Mouse (Mus musculus) gastrocnemius, postnatal 10 days (tissue): ENCODE measurements around the gene Mrvi1. TPM values are rescaled to one million over a fixed set of nuclear protein-coding genes. Genes with fewer than 3 reads are reported as not detected.

Experiments used
- DNase-seq: peaks from one replicate; pipeline ENCODE4 v3.0.0; 2021; ENCODE audit warnings: mixed read lengths
- total RNA-seq, 2 experiments: library from RNA; stranded (reverse); gene quantifications; 2 replicates each; pipeline ENCODE4 v1.2.3; 2021

The Mrvi1 gene
- total RNA-seq, 2 experiments from 2014 or later, result 4.7 to 7.0 TPM

DNA sequence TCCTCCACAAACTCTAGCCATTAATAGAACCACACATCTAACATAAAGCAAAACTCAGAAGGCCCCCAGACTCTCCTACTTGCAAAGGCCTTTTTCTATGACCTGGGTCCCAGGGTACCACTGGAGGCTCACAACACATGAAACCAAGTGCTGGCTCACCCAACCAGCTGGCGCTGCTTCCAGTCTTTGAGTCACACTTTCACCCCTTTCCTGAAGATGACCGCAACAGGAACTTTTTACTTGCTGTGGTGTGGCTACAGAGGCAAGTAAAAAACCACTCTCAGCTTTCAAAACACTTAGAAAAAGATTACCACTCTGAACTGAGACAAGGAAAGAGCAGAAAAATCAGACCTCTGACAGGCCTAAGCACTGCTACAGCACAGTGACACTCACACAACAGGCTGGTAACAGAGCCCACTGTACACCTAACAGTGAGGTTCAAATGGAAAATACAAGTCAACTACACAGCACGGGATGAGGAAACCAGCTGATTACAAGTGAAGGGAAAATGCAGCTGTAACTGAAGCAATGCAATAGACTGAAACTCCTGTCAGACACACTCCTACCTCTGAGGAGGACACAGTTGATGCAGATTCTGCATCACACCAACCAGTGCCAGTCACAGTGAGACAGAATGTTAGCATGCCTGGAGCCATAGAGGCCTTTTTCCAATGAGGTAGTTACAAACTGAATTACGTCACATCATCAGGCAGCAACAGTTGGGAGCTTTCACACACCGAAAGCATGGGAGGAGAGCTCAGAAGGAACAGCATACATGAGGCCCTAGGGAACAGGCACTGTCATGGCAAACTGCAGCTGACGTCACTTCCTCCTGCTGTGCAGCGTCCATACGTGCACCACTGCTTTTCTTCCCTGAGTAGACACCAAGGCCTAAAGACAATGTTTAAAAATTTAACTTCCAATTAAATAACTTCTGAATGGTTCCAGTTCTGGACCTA is 158.0 kb downstream of the Mrvi1 start:
- no peak for DNase-seq

DNA sequence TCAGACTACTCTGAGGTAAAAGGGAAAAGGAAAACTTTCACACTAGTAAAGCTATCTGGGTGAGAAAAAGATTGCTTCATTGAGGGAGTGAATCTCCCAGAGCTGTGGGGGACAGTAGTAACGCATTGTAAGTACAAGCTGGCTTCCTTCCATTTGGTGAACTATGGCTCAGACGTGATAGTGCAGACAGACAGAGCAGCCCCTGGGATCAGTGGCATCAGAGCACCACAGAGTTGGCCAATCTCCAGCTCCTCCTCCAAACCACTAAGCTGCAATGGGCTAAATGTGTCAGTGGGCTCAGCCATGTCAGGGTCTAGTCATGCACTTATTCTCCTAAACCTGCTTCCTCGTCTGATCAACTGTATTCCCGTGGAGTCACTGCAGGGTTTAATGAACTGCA is 158.7 kb downstream of the Mrvi1 start:
- no peak for DNase-seq

DNA sequence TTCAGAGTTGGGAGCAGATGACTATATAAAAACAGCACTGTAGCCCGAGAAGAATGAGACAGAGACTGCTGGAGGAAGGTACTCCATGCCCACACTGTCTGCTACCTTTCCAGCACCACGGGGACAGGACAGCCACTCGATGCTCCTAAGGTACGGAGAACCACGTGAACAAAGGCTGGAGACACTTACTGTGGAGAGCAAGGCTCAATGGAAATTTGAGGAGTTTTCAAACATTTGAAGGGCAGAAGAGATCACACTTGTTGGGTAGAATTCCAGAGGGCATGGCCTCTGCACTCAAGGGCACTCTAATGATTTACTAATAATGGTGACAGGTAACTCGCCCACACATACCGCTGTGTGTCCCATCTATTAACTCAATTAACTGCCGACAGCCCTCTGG is 159.2 kb downstream of the Mrvi1 start:
- no peak for DNase-seq

DNA sequence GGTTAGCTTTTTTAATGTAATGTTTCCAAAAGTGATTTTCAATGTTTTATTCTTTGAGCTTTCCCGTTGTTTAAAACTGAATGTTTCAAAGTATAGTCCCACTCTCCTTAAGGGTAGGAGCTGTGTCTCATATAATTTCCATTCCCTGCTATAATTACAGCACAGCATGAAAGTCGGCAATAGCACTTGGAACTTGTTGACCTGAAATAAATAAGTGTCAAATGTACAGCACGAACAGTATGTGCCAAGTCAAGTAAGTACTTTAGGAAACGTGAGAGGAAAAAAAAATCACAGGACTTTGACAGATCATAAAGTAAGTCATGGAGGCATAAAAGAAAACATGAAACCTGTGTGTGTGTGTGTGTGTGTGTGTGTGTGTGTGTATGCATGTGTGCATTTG is 160.2 kb downstream of the Mrvi1 start:
- no peak for DNase-seq

DNA sequence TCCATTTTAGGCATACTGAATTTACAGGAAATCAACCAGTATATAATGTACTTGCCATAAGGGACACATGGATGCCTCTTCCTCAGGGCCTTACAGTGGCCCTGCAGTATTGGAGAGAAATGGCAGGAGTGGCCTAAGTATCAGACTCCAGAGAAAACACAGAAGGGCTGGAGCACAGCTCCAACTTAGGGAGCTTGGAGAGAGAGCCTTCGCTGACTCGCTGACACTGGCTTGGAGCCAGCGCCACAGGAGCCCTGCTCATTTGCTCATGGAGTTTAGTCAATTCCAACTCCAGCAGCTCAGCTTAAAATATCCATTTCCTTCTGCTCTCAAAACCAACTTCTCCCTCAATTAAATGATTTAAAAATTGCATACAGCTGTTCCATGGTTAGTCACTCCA is 160.6 kb downstream of the Mrvi1 start:
- DNase-seq, result peak; percentile 61

DNA sequence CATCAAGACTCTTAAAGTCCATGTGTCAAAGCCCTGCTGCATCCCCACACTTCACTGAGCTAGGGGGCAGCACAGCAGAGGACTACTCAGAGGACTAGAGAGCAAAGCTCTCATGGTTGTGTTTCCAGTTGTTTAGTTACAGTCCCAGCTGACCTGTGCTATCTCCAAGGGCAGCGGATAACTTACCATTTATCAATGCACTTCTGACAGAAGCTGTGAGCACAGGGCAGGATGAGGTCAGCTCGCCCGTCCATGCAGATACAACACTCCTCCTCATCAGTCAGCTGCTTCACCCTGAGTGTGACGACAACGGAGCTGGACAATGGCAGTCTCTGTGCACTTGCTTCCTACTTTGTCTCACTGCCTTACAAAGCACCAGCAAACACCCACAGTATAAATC is 161.2 kb downstream of the Mrvi1 start:
- DNase-seq, result no peak

DNA sequence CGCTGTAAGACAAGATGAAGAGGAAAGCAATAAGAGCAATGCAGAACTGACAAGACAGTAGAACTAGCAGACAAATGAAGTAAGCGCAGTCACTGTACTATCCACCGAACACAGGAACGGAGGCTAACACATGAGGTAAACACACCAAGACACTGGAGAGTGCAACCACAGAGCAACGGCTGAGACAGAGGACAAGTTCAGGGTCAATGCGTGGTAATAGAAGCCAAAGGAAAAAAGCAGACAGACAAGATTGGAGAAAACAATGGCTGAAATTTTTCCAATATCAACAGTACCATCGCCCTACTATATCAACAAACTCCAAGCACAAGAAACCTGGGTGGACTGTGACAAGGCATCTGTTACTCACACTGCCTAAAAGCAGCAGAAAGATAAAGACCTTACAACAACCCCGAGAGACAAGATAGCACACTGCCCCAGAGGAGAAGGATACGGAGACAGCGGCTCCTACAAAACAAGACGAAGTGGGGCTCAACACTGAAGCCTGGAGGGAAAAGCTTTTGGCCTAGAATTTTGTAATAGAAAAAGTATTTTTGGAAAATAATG is 163.4 kb downstream of the Mrvi1 start:
- DNase-seq, result no peak

Other genes with a start within 250 kb of the Mrvi1 start
- gene Ampd3, start 214.3 kb downstream of the Mrvi1 start, total RNA-seq, result 1 to 10 TPM; 4.8 to 7.2 TPM
- 10 to 100 TPM; 14.6 to 17.6 TPM for gene Rnf141, start 138.0 kb downstream of the Mrvi1 start, total RNA-seq
- gene Lyve1, start 119.2 kb downstream of the Mrvi1 start, total RNA-seq, result 10 to 100 TPM in 1 of 2 experiments, 1 to 10 TPM in 1; 8.4 to 11.5 TPM
- gene Ctr9, start 46.5 kb upstream of the Mrvi1 start, total RNA-seq, result 10 to 100 TPM; 17.3 to 20.2 TPM
- gene Eif4g2, start 100.6 kb upstream of the Mrvi1 start, total RNA-seq, result 100 to 1,000 TPM; 723 to 740 TPM